Mouse (Mus musculus) stomach, postnatal 0 days (tissue): Measurements from ENCODE around the gene Rab14. TPM values are rescaled to one million over a fixed set of nuclear protein-coding genes. Genes with fewer than 3 reads are reported as not detected.

Experiments
- ATAC-seq: fragments of 200-750 bp; cut with Nextera tagmentation; 2 replicates; pipeline ENCODE4 v1.8.0; 2017; ENCODE audit not compliant: low FRiP score, low TSS enrichment
- DNase-seq: peaks from one replicate; pipeline ENCODE4 v3.0.0-alpha.2; 2016; ENCODE audit warnings: low spot score
- H3K27ac ChIP-seq: fragments of 300-500 bp; sonication (generic); replicated peaks from 2 replicates; pipeline ENCODE4 v1.5.1; 2014; ENCODE audit warnings: mild to moderate bottlenecking, control low read depth
- H3K27me3 ChIP-seq: fragments of 300-500 bp; sonication (generic); 2 replicates; pipeline ENCODE4 v1.6.1; 2014; ENCODE audit warnings: low read length; ENCODE audit not compliant: control insufficient read depth, insufficient read depth
- H3K36me3 ChIP-seq: fragments of 300-500 bp; sonication (generic); 2 replicates; pipeline ENCODE4 v1.6.1; 2014; ENCODE audit warnings: low read length, mixed read lengths; ENCODE audit not compliant: control insufficient read depth, insufficient read depth
- H3K4me1 ChIP-seq: fragments of 300-500 bp; sonication (generic); replicated peaks from 2 replicates; pipeline ENCODE4 v1.6.1; 2014; ENCODE audit warnings: antibody characterized with exemption; ENCODE audit not compliant: control insufficient read depth, insufficient read depth
- H3K4me2 ChIP-seq: fragments of 300-500 bp; sonication (generic); replicated peaks from 2 replicates; pipeline ENCODE4 v1.6.1; 2014; ENCODE audit warnings: low read depth, mild to moderate bottlenecking, control low read depth, moderate library complexity
- H3K4me3 ChIP-seq: fragments of 300-500 bp; sonication (generic); 2 replicates; pipeline ENCODE4 v1.5.1; 2014; ENCODE audit warnings: low read depth, low read length, control low read depth
- H3K9ac ChIP-seq: fragments of 300-500 bp; sonication (generic); 2 replicates; pipeline ENCODE4 v1.6.1; 2014; ENCODE audit warnings: mild to moderate bottlenecking, low read length, control low read depth, mixed read lengths
- H3K9me3 ChIP-seq: fragments of 300-500 bp; sonication (generic); 2 replicates; pipeline ENCODE4 v1.6.1; 2016; ENCODE audit warnings: low read length; ENCODE audit not compliant: control insufficient read depth
- CTCF ChIP-seq: IDR thresholded peaks from 2 replicates; pipeline ENCODE4 v1.5.1; 2016; ENCODE audit warnings: antibody characterized with exemption, low read depth, mild to moderate bottlenecking, moderate library complexity
- EP300 ChIP-seq: optimal IDR thresholded peaks from 2 replicates; pipeline ENCODE3; 2016; ENCODE audit warnings: antibody characterized with exemption
- WGBS: fragments of 180-500 bp; shearing (Covaris S2); extraction: QIAGEN DNeasy Blood & Tissue Kit; methylation state at CpG from one replicate; pipeline ENCODE4 v1.1.7; 2014; 5-methylcytosine and 5-hydroxymethylcytosine counted together
- polyA plus RNA-seq: library from polyadenylated mRNA; unstranded; fragments of >200 nt; fragmentation: Nextera tagmentation; extraction: Ambion mirVana; gene quantifications from 2 replicates; pipeline ENCODE4 v1.2.1, GENCODE M21; 2015

Gene Rab14
- polyA plus RNA-seq, 1 experiment from 2014 or later = 350 TPM

DNA sequence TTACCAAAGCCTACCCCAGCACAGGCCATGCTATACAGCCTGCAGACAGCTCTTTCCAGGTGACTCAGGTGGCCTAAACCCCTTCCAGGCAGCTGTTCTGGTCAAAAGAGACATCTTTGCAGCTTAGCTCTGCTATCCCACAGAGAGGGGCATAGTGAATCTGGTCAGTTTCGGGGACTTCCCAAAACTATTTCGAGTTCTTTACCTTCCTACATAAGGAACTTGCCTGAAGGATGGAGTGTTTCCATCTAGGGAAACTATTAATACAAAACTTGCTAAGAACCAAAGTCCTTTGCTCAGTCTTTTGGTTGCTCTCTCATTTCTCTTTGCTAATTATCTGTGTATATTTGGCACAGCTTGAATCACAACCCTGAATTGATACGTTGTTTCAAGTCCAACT lies 59.2 kb downstream of the Rab14 start:
- H3K4me2 ChIP-seq = no peak overlapping the region
- H3K27me3 ChIP-seq = no peaks in the 10 kb centered on the region
- TF ChIP-seq CTCF (no peak), EP300 (no peak)
- H3K27ac ChIP-seq = no peak overlapping the region
- DNase-seq (no peak), ATAC-seq (no peak)
- H3K4me1 ChIP-seq = no peaks in the 10 kb centered on the region
- H3K4me3 ChIP-seq = no peak overlapping the region
- H3K9me3 ChIP-seq = no peaks in the 10 kb centered on the region
- no peak overlapping the region for H3K9ac ChIP-seq
- WGBS = 95% methylated on average over 3 of the region's 3 CpGs
- H3K36me3 ChIP-seq = peaks cover 17% of the 10 kb centered on the region

- 57% methylated on average over 1 of the region's 1 CpGs for WGBS
- Histone ChIP-seq H3K27me3 (no peaks in the 10 kb centered on the region), H3K4me1 (no peaks in the 10 kb centered on the region), H3K36me3 (peaks cover 10% of the 10 kb centered on the region; the same call in 1 of the 2 replicates), H3K4me2 (no peak overlapping the region), H3K4me3 (no peak overlapping the region), H3K9ac (no peak overlapping the region), H3K9me3 (no peaks in the 10 kb centered on the region), H3K27ac (no peak overlapping the region)
- TF ChIP-seq CTCF (no peak), EP300 (no peak)
- no peak for ATAC-seq
- DNase-seq = no peak
These were observed 62.3 kb downstream of the Rab14 start for GRCm38 (mm10) chr2:35138576-35138975.

GRCm38 (mm10) chr2:35133891-35134290 lies 67.0 kb downstream of the Rab14 start:
- 69% methylated on average over 5 of the region's 5 CpGs for WGBS
- no peaks in the 10 kb centered on the region for H3K27me3 ChIP-seq
- no peak overlapping the region for H3K9ac ChIP-seq
- H3K4me2 ChIP-seq = no peak overlapping the region
- no peak overlapping the region for H3K27ac ChIP-seq
- no peak for DNase-seq
- no peak overlapping the region for H3K4me3 ChIP-seq
- no peaks in the 10 kb centered on the region for H3K9me3 ChIP-seq
- H3K4me1 ChIP-seq = no peaks in the 10 kb centered on the region
- no peak for TF ChIP-seq CTCF
- no peak for TF ChIP-seq EP300
- H3K36me3 ChIP-seq = 0 out of 2 replicates have a peak, but pooled peaks cover 5% of the 10 kb centered on the region
- ATAC-seq = no peak

GRCm38 (mm10) chr2:35132662-35133055 lies 68.3 kb downstream of the Rab14 start:
- Histone ChIP-seq H3K36me3 (0 out of 2 replicates have a peak, but pooled peaks cover 3% of the 10 kb centered on the region), H3K27ac (peak overlapping the region; percentile 84), H3K4me3 (peak overlapping the region; percentile 48), H3K9ac (peak overlapping the region; percentile 52), H3K27me3 (no peaks in the 10 kb centered on the region), H3K9me3 (no peaks in the 10 kb centered on the region), H3K4me1 (no peaks in the 10 kb centered on the region), H3K4me2 (peak overlapping the region; percentile 61)
- DNase-seq (no peak), ATAC-seq (no peak)
- no peak for TF ChIP-seq CTCF
- no peak for TF ChIP-seq EP300
- 2% methylated on average over 5 of the region's 5 CpGs for WGBS

- Histone ChIP-seq H3K9ac (peak overlapping the region; percentile 52), H3K36me3 (0 out of 2 replicates have a peak, but pooled peaks cover 2% of the 10 kb centered on the region), H3K27me3 (no peaks in the 10 kb centered on the region), H3K9me3 (no peaks in the 10 kb centered on the region), H3K27ac (peak overlapping the region; percentile 84), H3K4me1 (no peaks in the 10 kb centered on the region), H3K4me3 (peak overlapping the region; percentile 48), H3K4me2 (peak overlapping the region; percentile 61)
- DNase-seq (peak; percentile 94), ATAC-seq (peak; percentile 100)
- TF ChIP-seq EP300 = no peak
- peak; percentile 46 for TF ChIP-seq CTCF
- 1% methylated on average over 21 of the region's 21 CpGs for WGBS
These were observed 68.8 kb downstream of the Rab14 start for GRCm38 (mm10) chr2:35131991-35132661.

- Histone ChIP-seq H3K4me1 (no peaks in the 10 kb centered on the region), H3K4me2 (peak overlapping the region; percentile 61; the same call in 1 of the 2 replicates), H3K27me3 (no peaks in the 10 kb centered on the region), H3K36me3 (0 out of 2 replicates have a peak, but pooled peaks cover 2% of the 10 kb centered on the region), H3K9me3 (no peaks in the 10 kb centered on the region), H3K9ac (no peak overlapping the region), H3K4me3 (peak overlapping the region; percentile 48), H3K27ac (peak overlapping the region; percentile 75; the same call in 1 of the 2 replicates)
- DNase-seq (no peak), ATAC-seq (no peak)
- no peak for TF ChIP-seq CTCF
These were observed 69.4 kb downstream of the Rab14 start for GRCm38 (mm10) chr2:35131491-35131890.

Other genes starting within 250 kb of the Rab14 start
- gene Traf1, start 239.3 kb downstream of the Rab14 start, polyA plus RNA-seq = 1.7 and 2.2 TPM in 2 replicates
- 0.19 and 0.21 TPM in 2 replicates for gene Hc, start 139.7 kb downstream of the Rab14 start, polyA plus RNA-seq
- 0.15 and 0.25 TPM in 2 replicates for gene AI182371, start 99.6 kb downstream of the Rab14 start, polyA plus RNA-seq
- gene Cntrl, start 91.6 kb downstream of the Rab14 start, polyA plus RNA-seq = 7.3 and 8.0 TPM in 2 replicates
- 398 and 433 TPM in 2 replicates for gene Gsn, start 55.3 kb upstream of the Rab14 start, polyA plus RNA-seq
- gene Stom, start 135.9 kb upstream of the Rab14 start, polyA plus RNA-seq = 53.5 and 56.9 TPM in 2 replicates
- gene 4930568D16Rik, start 166.6 kb upstream of the Rab14 start, polyA plus RNA-seq = not detected in 2 replicates
- not detected in 2 replicates for gene 4930402F06Rik, start 196.1 kb upstream of the Rab14 start, polyA plus RNA-seq